Mouse (Mus musculus) testis, adult 2 months (tissue): ENCODE measurements around the gene Taar9.

ENCODE experiments used
- CTCF ChIP-seq: fragments of 200-500 bp; IDR thresholded peaks from 2 replicates; pipeline ENCODE4 v1.5.1; 2012; ENCODE audit warnings: low read depth, mild to moderate bottlenecking, inconsistent platforms, low read length, moderate library complexity; ENCODE audit not compliant: control insufficient read depth, insufficient read depth, insufficient replicate concordance
- POLR2A ChIP-seq: fragments of 200-500 bp; IDR thresholded peaks from 2 replicates; pipeline ENCODE4 v1.6.1; 2012; ENCODE audit warnings: low read depth, mild to moderate bottlenecking, inconsistent platforms, low read length, moderate library complexity; ENCODE audit not compliant: control insufficient read depth

GRCm38 (mm10) chr10:24149135-24149781, 39.9 kb upstream of the Taar9 start, which contains the start of gene Stx7:
- no peak for TF ChIP-seq CTCF
- peak; percentile 53 for TF ChIP-seq POLR2A
